Mouse (Mus musculus) CH12.LX (cell line): ENCODE measurements around the gene Gm42417.

ENCODE experiments used
- CTCF ChIP-seq, 2 experiments: IDR thresholded peaks in 1 of 2; conservative IDR thresholded peaks in 1 of 2; 2 replicates each; pipeline ENCODE4 v1.5.1; 2011 to 2012; ENCODE audit warnings: low read depth in 2 of 2, low read length in 2 of 2, improper control_type of control experiment in 1 of 2, inconsistent platforms in 1 of 2, mild to moderate bottlenecking in 1 of 2, moderate library complexity in 1 of 2
- EP300 ChIP-seq: IDR thresholded peaks from 2 replicates; pipeline ENCODE4 v1.6.1; 2011; ENCODE audit warnings: low read length, improper control_type of control experiment
- HCFC1 ChIP-seq: IDR thresholded peaks from 2 replicates; pipeline ENCODE4 v1.6.1; 2012; ENCODE audit warnings: low read depth, mild to moderate bottlenecking, inconsistent platforms, low read length, improper control_type of control experiment
- MEF2A ChIP-seq: IDR thresholded peaks from 2 replicates; pipeline ENCODE4 v1.6.1; 2014; ENCODE audit warnings: low read depth, mild to moderate bottlenecking, inconsistent platforms, low read length, improper control_type of control experiment, borderline replicate concordance
- MXI1 ChIP-seq: IDR thresholded peaks from 2 replicates; pipeline ENCODE4 v1.6.1; 2011; ENCODE audit warnings: mild to moderate bottlenecking, low read depth, low read length, improper control_type of control experiment
- PAX5 ChIP-seq: IDR thresholded peaks from 2 replicates; pipeline ENCODE4 v1.6.1; 2012; ENCODE audit warnings: low read length, inconsistent platforms, mixed read lengths
- POLR2A ChIP-seq: IDR thresholded peaks from 2 replicates; pipeline ENCODE4 v1.6.1; 2011; ENCODE audit warnings: low read depth, mild to moderate bottlenecking, improper control_type of control experiment, low read length
- ZKSCAN1 ChIP-seq: IDR thresholded peaks from 2 replicates; pipeline ENCODE4 v1.6.1; 2012; ENCODE audit warnings: low read depth, inconsistent platforms, low read length, improper control_type of control experiment, borderline replicate concordance

DNA sequence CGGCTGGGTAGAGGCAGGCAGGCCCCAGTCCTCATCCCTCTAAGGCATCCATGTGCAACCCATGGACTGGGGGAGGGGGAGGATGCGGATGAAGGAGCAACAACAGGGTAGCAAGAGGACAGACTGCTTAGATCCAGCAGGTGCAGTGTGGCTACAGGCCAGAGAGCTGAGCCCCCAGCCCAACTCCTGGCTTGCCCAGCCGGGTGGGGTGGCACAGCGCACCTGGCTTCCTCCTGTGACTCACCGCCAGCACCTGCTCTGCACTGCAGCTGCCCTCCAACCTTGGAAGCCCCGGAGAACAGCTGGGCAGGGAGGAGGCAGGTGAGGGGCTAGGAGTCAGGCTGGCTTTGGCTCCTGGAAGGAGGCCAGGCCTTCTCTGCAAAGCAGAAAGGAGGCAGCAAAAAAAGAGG is 40.8 kb upstream of the Gm42417 start:
- TF ChIP-seq POLR2A: no peak
- no peak for TF ChIP-seq HCFC1
- no peak for TF ChIP-seq MEF2A
- TF ChIP-seq ZKSCAN1: no peak
- no peak for TF ChIP-seq PAX5
- no peak for TF ChIP-seq EP300
- no peak for TF ChIP-seq CTCF (conservative IDR thresholded peaks at IDR 0.05 in 1 of 2, IDR thresholded peaks at IDR 0.05 in 1 of 2; ENCODE audit: low read depth in 2 of 2, low read length in 2 of 2)
- TF ChIP-seq MXI1: no peak
